Mouse (Mus musculus) limb, embryonic 10.5 days (tissue): Measurements from ENCODE around the gene Gm17677. TPM values are rescaled to one million over a fixed set of nuclear protein-coding genes. Genes with fewer than 3 reads are reported as not detected.

Source experiments
- DNase-seq: peaks from one replicate; pipeline ENCODE4 v3.0.0-alpha.2; 2017; ENCODE audit warnings: low spot score
- H3K27ac ChIP-seq: fragments of 300-500 bp; sonication (generic); 2 replicates; pipeline ENCODE4 v1.5.1; 2016; ENCODE audit warnings: mild to moderate bottlenecking
- H3K27me3 ChIP-seq: fragments of 300-500 bp; sonication (generic); 2 replicates; pipeline ENCODE4 v1.6.1; 2016; ENCODE audit warnings: low read depth, mild to moderate bottlenecking; ENCODE audit not compliant: poor library complexity, severe bottlenecking
- H3K36me3 ChIP-seq: fragments of 300-500 bp; sonication (generic); 2 replicates; pipeline ENCODE4 v1.6.1; 2016; ENCODE audit warnings: mild to moderate bottlenecking, moderate library complexity
- H3K4me1 ChIP-seq: fragments of 300-500 bp; sonication (generic); 2 replicates; pipeline ENCODE4 v1.6.1; 2016
- H3K4me3 ChIP-seq: fragments of 300-500 bp; sonication (generic); 2 replicates; pipeline ENCODE4 v1.5.1; 2016; ENCODE audit warnings: mild to moderate bottlenecking, moderate library complexity
- H3K9me3 ChIP-seq: fragments of 300-500 bp; sonication (generic); replicated peaks from 2 replicates; pipeline ENCODE4 v1.6.1; 2016; ENCODE audit warnings: mild to moderate bottlenecking
- WGBS: fragments of 180-500 bp; shearing (Covaris S2); methylation state at CpG from one replicate; pipeline ENCODE4 v1.1.7; 2016; 5-methylcytosine and 5-hydroxymethylcytosine counted together
- polyA plus RNA-seq: library from polyadenylated mRNA; unstranded; fragments of >200 nt; fragmentation: Nextera tagmentation; extraction: Ambion mirVana; gene quantifications from 2 replicates; pipeline ENCODE4 v1.2.1, GENCODE M21; 2016

Gm17677 gene
- not detected in 2 replicates for polyA plus RNA-seq

GRCm38 (mm10) chr9:35740749-35741148 lies at the start of gene Gm17677:
Gene Gm17677 (plus strand): TSS chr9:35741049.
- DNase-seq, result no peak
- no peak within 1 kb of the TSS for H3K27ac ChIP-seq
- no peaks in the 10 kb centered on the region for H3K36me3 ChIP-seq
- no peaks in the 10 kb centered on the region for H3K4me1 ChIP-seq
- H3K4me3 ChIP-seq, result no peak within 1 kb of the TSS
- no peaks in the 10 kb centered on the region for H3K27me3 ChIP-seq
- H3K9me3 ChIP-seq, result 0 out of 2 replicates have a peak, but pooled peaks cover 4% of the 10 kb centered on the region

- H3K4me1 ChIP-seq, result no peaks in the 10 kb centered on the region; the same call in 1 of the 2 replicates
- no peaks in the 10 kb centered on the region for H3K36me3 ChIP-seq
- H3K27ac ChIP-seq, result no peak overlapping the region
- no peak overlapping the region for H3K4me3 ChIP-seq
- H3K9me3 ChIP-seq, result no peaks in the 10 kb centered on the region
- no peak for DNase-seq
- no peaks in the 10 kb centered on the region for H3K27me3 ChIP-seq
These were observed 48.9 kb upstream of the Gm17677 start for GRCm38 (mm10) chr9:35691924-35692323.

GRCm38 (mm10) chr9:35707265-35707664 lies 33.6 kb upstream of the Gm17677 start:
- Histone ChIP-seq H3K36me3 (no peaks in the 10 kb centered on the region), H3K27ac (no peak overlapping the region), H3K9me3 (no peaks in the 10 kb centered on the region), H3K27me3 (no peaks in the 10 kb centered on the region), H3K4me3 (no peak overlapping the region), H3K4me1 (no peaks in the 10 kb centered on the region)
- no peak for DNase-seq

- Histone ChIP-seq H3K27me3 (no peaks in the 10 kb centered on the region), H3K4me1 (no peaks in the 10 kb centered on the region), H3K36me3 (no peaks in the 10 kb centered on the region), H3K9me3 (no peaks in the 10 kb centered on the region), H3K4me3 (no peak overlapping the region), H3K27ac (no peak overlapping the region)
- no peak for DNase-seq
These were observed 16.0 kb downstream of the Gm17677 start for GRCm38 (mm10) chr9:35756843-35757242.

GRCm38 (mm10) chr9:35778009-35778408 lies 37.2 kb downstream of the Gm17677 start, which contains the start of gene Gm17727:
Gene Gm17727 (minus strand): TSS chr9:35778109.
- 69% methylated on average over 3 of the region's 3 CpGs for WGBS
- H3K4me1 ChIP-seq, result no peaks in the 10 kb centered on the region

GRCm38 (mm10) chr9:35790001-35790400 lies 49.2 kb downstream of the Gm17677 start, which contains the start of the genes Gm27235 and D730048I06Rik:
Gene Gm27235 (minus strand): TSS chr9:35790101.
Gene D730048I06Rik (minus strand): TSS chr9:35790112.
- H3K27ac ChIP-seq, result no peak within 1 kb of the TSS
- 0 out of 2 replicates have a peak, but pooled peaks cover 2% of the 10 kb centered on the region for H3K9me3 ChIP-seq
- no peaks in the 10 kb centered on the region for H3K27me3 ChIP-seq
- no peak within 1 kb of the TSS for H3K4me3 ChIP-seq
- DNase-seq, result no peak
- no peaks in the 10 kb centered on the region for H3K36me3 ChIP-seq
- no peaks in the 10 kb centered on the region for H3K4me1 ChIP-seq
- WGBS, result 97% methylated on average over 3 of the region's 3 CpGs

More at GRCm38 (mm10) chr9:35778009-35778408, 37.2 kb downstream of the Gm17677 start, which contains the start of gene Gm17727:
- Histone ChIP-seq H3K36me3 (no peaks in the 10 kb centered on the region), H3K9me3 (no peaks in the 10 kb centered on the region), H3K27ac (no peak within 1 kb of the TSS), H3K27me3 (no peaks in the 10 kb centered on the region), H3K4me3 (no peak within 1 kb of the TSS)
- no peak for DNase-seq

Other genes with a start within 250 kb of the Gm17677 start
- not detected in 2 replicates for gene Gm1113, start 222.8 kb upstream of the Gm17677 start, polyA plus RNA-seq
- gene Ddx25, start 182.5 kb upstream of the Gm17677 start, polyA plus RNA-seq, result 4.9 and 6.0 TPM in 2 replicates
- gene Pus3, start 182.5 kb upstream of the Gm17677 start, polyA plus RNA-seq, result 21.2 and 22.3 TPM in 2 replicates
- 1.2 and 1.4 TPM in 2 replicates for gene Pate2, start 170.8 kb upstream of the Gm17677 start, polyA plus RNA-seq
- gene Hyls1, start 170.7 kb upstream of the Gm17677 start, polyA plus RNA-seq, result 19.5 and 22.4 TPM in 2 replicates
- 0.19 TPM in 1 of 2 replicates, not detected in the other for gene Pate4, start 129.1 kb upstream of the Gm17677 start, polyA plus RNA-seq
- gene Pate3, start 92.8 kb upstream of the Gm17677 start, polyA plus RNA-seq, result 0.10 TPM in 1 of 2 replicates, not detected in the other
- not detected in 2 replicates for gene Pate1, start 53.7 kb upstream of the Gm17677 start, polyA plus RNA-seq
- not detected in 2 replicates for gene Gm17727, start 37.1 kb downstream of the Gm17677 start, polyA plus RNA-seq
- not detected in 2 replicates for gene Gm27235, start 49.1 kb downstream of the Gm17677 start, polyA plus RNA-seq
- gene D730048I06Rik, start 49.1 kb downstream of the Gm17677 start, polyA plus RNA-seq, result not detected in 2 replicates
- not detected in 2 replicates for gene 9230110F15Rik, start 103.1 kb downstream of the Gm17677 start, polyA plus RNA-seq
- not detected in 2 replicates for gene 9230113P08Rik, start 167.4 kb downstream of the Gm17677 start, polyA plus RNA-seq